Mouse (Mus musculus): ENCODE data around the gene Ttc39a. TPM values are rescaled to one million over a fixed set of nuclear protein-coding genes. Genes with fewer than 3 reads are reported as not detected.

Ttc39a gene
- polyA plus RNA-seq, 1 experiment = 1.3 TPM

GRCm38 (mm10) chr4:109419563-109419962, 13.1 kb downstream of the Ttc39a start:
- TF ChIP-seq POLR2A (IDR thresholded peaks at IDR 0.05; ENCODE audit: borderline replicate concordance, low read depth, low read length) (no peak), CTCF (IDR thresholded peaks at IDR 0.05; ENCODE audit: low read depth, low read length) (no peak)
- Histone ChIP-seq H3K4me3 (ENCODE audit: insufficient read depth, low read length) (no peak overlapping the region), H3K27ac (ENCODE audit: insufficient read depth, low read depth, low read length) (no peak overlapping the region), H3K4me1 (ENCODE audit: control insufficient read depth, insufficient read depth, low read length) (peaks cover 31% of the 10 kb centered on the region)

DNA sequence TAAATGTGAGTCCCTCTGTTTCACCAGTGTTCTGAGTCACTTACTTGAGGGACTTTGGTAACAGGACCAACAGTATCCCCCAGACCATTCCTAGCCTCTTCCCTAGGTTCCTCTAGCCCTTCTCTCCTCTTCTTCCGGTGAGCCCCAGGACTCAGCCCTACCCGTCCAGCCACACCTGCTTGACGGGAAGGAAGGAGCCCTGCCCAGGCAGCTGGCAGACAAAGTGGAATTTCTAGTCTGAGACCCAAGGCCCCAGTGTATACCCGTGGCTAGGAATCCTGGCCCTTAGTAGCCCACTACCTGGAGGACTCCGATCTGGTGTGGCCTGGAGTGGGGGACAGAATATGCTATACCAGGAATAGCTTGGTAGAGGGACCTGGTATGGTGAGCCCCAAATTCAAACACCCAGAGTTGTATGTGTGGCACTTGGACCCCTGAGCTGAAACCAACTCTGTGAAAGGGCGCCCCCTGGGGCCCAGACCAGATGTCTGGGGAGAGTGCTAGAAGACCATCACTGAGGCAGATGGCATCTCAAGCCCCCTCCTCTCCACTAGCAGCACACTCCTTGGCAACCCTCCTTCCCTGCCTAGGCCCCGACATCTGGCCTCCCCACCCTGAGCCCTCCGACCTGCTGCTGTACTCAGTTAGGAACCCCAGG, 13.8 kb downstream of the Ttc39a start:
- no peak overlapping the region for H3K27ac ChIP-seq (ENCODE audit: insufficient read depth, low read depth, low read length)
- no peak overlapping the region for H3K4me3 ChIP-seq (ENCODE audit: insufficient read depth, low read length)
- peak; percentile 64 for TF ChIP-seq CTCF (IDR thresholded peaks at IDR 0.05; ENCODE audit: low read depth, low read length)
- TF ChIP-seq POLR2A (IDR thresholded peaks at IDR 0.05; ENCODE audit: borderline replicate concordance, low read depth, low read length) = no peak
- H3K4me1 ChIP-seq (ENCODE audit: control insufficient read depth, insufficient read depth, low read length) = peaks cover 31% of the 10 kb centered on the region

GRCm38 (mm10) chr4:109421608-109422007, 15.2 kb downstream of the Ttc39a start:
- Histone ChIP-seq H3K27ac (ENCODE audit: insufficient read depth, low read depth, low read length) (no peak overlapping the region), H3K4me3 (ENCODE audit: insufficient read depth, low read length) (no peak overlapping the region), H3K4me1 (ENCODE audit: control insufficient read depth, insufficient read depth, low read length) (peaks cover 31% of the 10 kb centered on the region)
- TF ChIP-seq CTCF (IDR thresholded peaks at IDR 0.05; ENCODE audit: low read depth, low read length) (no peak), POLR2A (IDR thresholded peaks at IDR 0.05; ENCODE audit: borderline replicate concordance, low read depth, low read length) (no peak)

GRCm38 (mm10) chr4:109422436-109422835, 16.0 kb downstream of the Ttc39a start:
- TF ChIP-seq POLR2A (IDR thresholded peaks at IDR 0.05; ENCODE audit: borderline replicate concordance, low read depth, low read length) = no peak
- no peak for TF ChIP-seq CTCF (IDR thresholded peaks at IDR 0.05; ENCODE audit: low read depth, low read length)
- H3K4me1 ChIP-seq (ENCODE audit: control insufficient read depth, insufficient read depth, low read length) = peaks cover 31% of the 10 kb centered on the region
- H3K4me3 ChIP-seq (ENCODE audit: insufficient read depth, low read length) = no peak overlapping the region
- H3K27ac ChIP-seq (ENCODE audit: insufficient read depth, low read depth, low read length) = no peak overlapping the region

DNA sequence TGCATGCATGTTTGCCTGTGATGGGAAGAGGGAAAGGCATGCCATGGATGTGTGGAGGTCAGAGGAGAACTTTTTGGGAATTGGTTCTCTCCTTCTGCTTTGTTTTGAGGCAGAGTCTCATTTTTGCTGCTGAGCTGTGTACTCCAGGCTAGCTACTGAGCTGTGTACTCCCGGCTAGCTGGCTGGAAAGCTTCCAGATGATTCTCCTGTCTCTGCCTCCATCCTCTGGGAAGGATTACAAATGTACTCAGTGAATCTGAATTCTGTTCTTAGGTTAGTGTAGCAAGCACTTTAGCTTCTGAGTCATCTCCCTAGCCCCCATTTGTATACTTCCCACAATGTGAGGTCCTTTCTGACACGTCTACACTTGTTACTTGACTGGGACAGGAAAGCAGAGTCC, 17.0 kb downstream of the Ttc39a start:
- no peak for TF ChIP-seq POLR2A (IDR thresholded peaks at IDR 0.05; ENCODE audit: borderline replicate concordance, low read depth, low read length)
- TF ChIP-seq CTCF (IDR thresholded peaks at IDR 0.05; ENCODE audit: low read depth, low read length) = no peak
- H3K27ac ChIP-seq (ENCODE audit: insufficient read depth, low read depth, low read length) = no peak overlapping the region
- peaks cover 24% of the 10 kb centered on the region for H3K4me1 ChIP-seq (ENCODE audit: control insufficient read depth, insufficient read depth, low read length)
- no peak overlapping the region for H3K4me3 ChIP-seq (ENCODE audit: insufficient read depth, low read length)

GRCm38 (mm10) chr4:109427058-109427457, 20.6 kb downstream of the Ttc39a start:
- no peak overlapping the region for H3K27ac ChIP-seq (ENCODE audit: insufficient read depth, low read depth, low read length)
- no peaks in the 10 kb centered on the region for H3K4me1 ChIP-seq (ENCODE audit: control insufficient read depth, insufficient read depth, low read length)
- TF ChIP-seq POLR2A (IDR thresholded peaks at IDR 0.05; ENCODE audit: borderline replicate concordance, low read depth, low read length) (no peak), CTCF (IDR thresholded peaks at IDR 0.05; ENCODE audit: low read depth, low read length) (no peak)
- no peak overlapping the region for H3K4me3 ChIP-seq (ENCODE audit: insufficient read depth, low read length)

DNA sequence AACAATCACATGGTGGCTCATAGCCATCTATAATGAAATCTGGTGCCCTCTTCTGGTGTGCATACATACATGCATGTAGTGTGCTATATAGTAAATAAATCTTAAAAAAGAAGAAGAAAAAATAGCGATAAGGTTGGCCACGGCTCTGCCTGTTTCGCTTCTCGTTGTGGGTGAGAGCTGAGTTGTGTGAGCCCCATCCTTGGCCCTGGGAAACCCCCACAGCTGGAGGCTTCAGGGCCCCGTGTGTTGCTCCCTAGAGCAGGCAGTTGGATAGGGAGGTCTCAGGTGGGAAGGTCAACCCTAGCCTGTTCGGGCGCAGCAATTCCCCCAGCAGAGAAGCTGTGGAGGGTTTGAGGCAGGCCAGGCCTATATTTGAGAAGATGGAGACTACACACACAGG, 23.8 kb downstream of the Ttc39a start:
- no peak for TF ChIP-seq POLR2A (IDR thresholded peaks at IDR 0.05; ENCODE audit: borderline replicate concordance, low read depth, low read length)
- no peak for TF ChIP-seq CTCF (IDR thresholded peaks at IDR 0.05; ENCODE audit: low read depth, low read length)
- Histone ChIP-seq H3K4me1 (ENCODE audit: control insufficient read depth, insufficient read depth, low read length) (no peaks in the 10 kb centered on the region), H3K27ac (ENCODE audit: insufficient read depth, low read depth, low read length) (no peak overlapping the region), H3K4me3 (ENCODE audit: insufficient read depth, low read length) (no peak overlapping the region)

- Histone ChIP-seq H3K27ac (ENCODE audit: insufficient read depth, low read depth, low read length) (no peak overlapping the region), H3K4me1 (ENCODE audit: control insufficient read depth, insufficient read depth, low read length) (no peaks in the 10 kb centered on the region), H3K4me3 (ENCODE audit: insufficient read depth, low read length) (no peak overlapping the region)
- no peak for TF ChIP-seq POLR2A (IDR thresholded peaks at IDR 0.05; ENCODE audit: borderline replicate concordance, low read depth, low read length)
- peak; percentile 33 for TF ChIP-seq CTCF (IDR thresholded peaks at IDR 0.05; ENCODE audit: low read depth, low read length)
Measured at GRCm38 (mm10) chr4:109430854-109431253, 24.4 kb downstream of the Ttc39a start.

DNA sequence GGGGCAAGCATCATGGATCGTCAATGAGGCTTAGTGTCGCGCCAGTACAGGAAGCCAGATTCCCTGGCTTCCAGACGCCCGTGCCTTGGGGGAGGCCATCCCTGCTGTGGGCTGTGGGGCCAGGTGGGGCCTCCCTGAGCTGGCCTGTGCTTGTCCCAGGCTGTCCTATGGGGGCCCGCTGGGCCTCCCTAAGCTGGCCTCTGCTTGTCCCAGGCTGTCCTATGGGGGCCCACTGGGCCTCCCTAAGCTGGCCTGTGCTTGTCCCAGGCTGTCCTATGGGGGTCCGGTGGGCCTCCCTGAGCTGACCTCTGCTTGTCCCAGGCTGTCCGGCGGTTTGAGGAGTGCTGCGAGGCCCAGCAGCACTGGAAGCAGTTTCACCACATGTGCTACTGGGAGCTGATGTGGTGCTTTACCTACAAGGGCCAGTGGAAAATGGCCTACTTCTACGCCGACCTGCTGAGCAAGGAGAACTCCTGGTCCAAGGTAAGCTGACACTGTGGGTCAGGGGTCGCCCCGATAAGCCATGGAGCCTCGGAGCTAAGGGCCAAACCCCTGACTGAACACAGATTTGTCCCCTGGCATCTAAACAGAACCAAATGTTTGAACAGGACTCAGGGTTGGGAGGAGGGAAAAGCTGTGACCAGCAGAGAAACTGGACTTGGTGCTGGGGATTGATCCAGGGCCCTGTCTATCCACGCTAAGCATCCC, 26.4 kb downstream of the Ttc39a start:
- no peak for TF ChIP-seq POLR2A (IDR thresholded peaks at IDR 0.05; ENCODE audit: borderline replicate concordance, low read depth, low read length)
- no peak for TF ChIP-seq CTCF (IDR thresholded peaks at IDR 0.05; ENCODE audit: low read depth, low read length)

DNA sequence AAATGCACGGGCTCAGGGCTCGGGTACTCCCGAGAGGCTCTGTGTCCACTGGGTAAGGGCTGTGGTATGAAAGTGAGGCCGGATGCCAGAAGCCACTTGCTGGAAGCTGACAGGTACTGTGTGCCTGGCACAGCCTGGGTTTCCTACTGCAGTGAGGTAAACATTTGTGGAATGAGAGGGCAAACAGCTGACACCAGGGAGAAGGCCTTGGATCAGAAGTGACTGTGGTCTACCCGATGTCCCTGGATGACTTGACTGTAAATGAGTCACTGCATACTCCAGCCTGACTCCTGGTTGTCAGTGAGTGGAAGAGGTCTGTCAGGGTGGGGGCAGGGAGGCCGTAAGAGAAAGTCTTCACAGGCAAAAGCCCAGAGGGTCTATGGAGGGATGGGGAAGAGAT, 27.2 kb downstream of the Ttc39a start:
- H3K4me3 ChIP-seq (ENCODE audit: insufficient read depth, low read length) = no peak overlapping the region
- TF ChIP-seq CTCF (IDR thresholded peaks at IDR 0.05; ENCODE audit: low read depth, low read length) (no peak), POLR2A (IDR thresholded peaks at IDR 0.05; ENCODE audit: borderline replicate concordance, low read depth, low read length) (no peak)
- no peaks in the 10 kb centered on the region for H3K4me1 ChIP-seq (ENCODE audit: control insufficient read depth, insufficient read depth, low read length)
- H3K27ac ChIP-seq (ENCODE audit: insufficient read depth, low read depth, low read length) = no peak overlapping the region

More for the DNA sequence above, 26.4 kb downstream of the Ttc39a start:
- no peaks in the 10 kb centered on the region for H3K4me1 ChIP-seq (ENCODE audit: control insufficient read depth, insufficient read depth, low read length)
- no peak overlapping the region for H3K27ac ChIP-seq (ENCODE audit: insufficient read depth, low read depth, low read length)
- H3K4me3 ChIP-seq (ENCODE audit: insufficient read depth, low read length) = no peak overlapping the region

Data from bone marrow macrophage, adult 2 months (primary cell).